Mouse (Mus musculus): ENCODE results near the gene Slc22a7. TPM values are rescaled to one million over a fixed set of nuclear protein-coding genes. Genes with fewer than 3 reads are reported as not detected.

Slc22a7 gene
- polyA plus RNA-seq, 1 experiment from 2014 or later = not detected

GRCm38 (mm10) chr17:46433627-46434026, 4.6 kb downstream of the Slc22a7 start:
- H3K4me1 ChIP-seq = 0 out of 2 replicates have a peak, but pooled peaks cover 11% of the 10 kb centered on the region
- 0 out of 2 replicates have a peak overlapping the region, but pooled peaks have one; percentile 33 for H3K9ac ChIP-seq
- H3K27ac ChIP-seq = no peak overlapping the region
- peak overlapping the region; percentile 21; the same call in 1 of the 2 replicates for H3K4me3 ChIP-seq
- H3K9me3 ChIP-seq = no peaks in the 10 kb centered on the region
- H3K4me2 ChIP-seq (replicated peaks) = peak overlapping the region; percentile 47
- peaks cover 11% of the 10 kb centered on the region; the same call in 1 of the 2 replicates for H3K27me3 ChIP-seq
- WGBS = 7% methylated on average over 17 of the region's 17 CpGs
- H3K36me3 ChIP-seq = no peaks in the 10 kb centered on the region
- no peak for ATAC-seq (ENCODE audit: insufficient number of reproducible peaks, insufficient read depth, low FRiP score, low TSS enrichment)

- H3K36me3 ChIP-seq = no peaks in the 10 kb centered on the region
- H3K4me2 ChIP-seq (replicated peaks) = peak within 1 kb of the TSS; percentile 48
- H3K27me3 ChIP-seq = 0 out of 2 replicates have a peak, but pooled peaks cover 3% of the 10 kb centered on the region
- no peak within 1 kb of the TSS for H3K9ac ChIP-seq
- H3K27ac ChIP-seq = no peak within 1 kb of the TSS
- ATAC-seq (ENCODE audit: insufficient number of reproducible peaks, insufficient read depth, low FRiP score, low TSS enrichment) = no peak
- WGBS = 11% methylated on average over 16 of the region's 18 CpGs
- 0 out of 2 replicates have a peak within 1 kb of the TSS, but pooled peaks have one; percentile 17 for H3K4me3 ChIP-seq
- H3K4me1 ChIP-seq = 0 out of 2 replicates have a peak, but pooled peaks cover 4% of the 10 kb centered on the region
- H3K9me3 ChIP-seq = no peaks in the 10 kb centered on the region
Observed at GRCm38 (mm10) chr17:46428761-46429414, 9.4 kb downstream of the Slc22a7 start, which contains the start of gene Crip3. TSS of gene Crip3 (plus strand) at chr17:46428926.

GRCm38 (mm10) chr17:46426496-46426895, 11.8 kb downstream of the Slc22a7 start:
- no peak overlapping the region for H3K4me2 ChIP-seq (replicated peaks)
- no peaks in the 10 kb centered on the region for H3K4me1 ChIP-seq
- H3K27ac ChIP-seq = no peak overlapping the region
- no peak for ATAC-seq (ENCODE audit: insufficient number of reproducible peaks, insufficient read depth, low FRiP score, low TSS enrichment)
- H3K27me3 ChIP-seq = 0 out of 2 replicates have a peak, but pooled peaks cover 3% of the 10 kb centered on the region
- H3K9me3 ChIP-seq = no peaks in the 10 kb centered on the region
- H3K36me3 ChIP-seq = no peaks in the 10 kb centered on the region
- no peak overlapping the region for H3K9ac ChIP-seq
- H3K4me3 ChIP-seq = no peak overlapping the region

- ATAC-seq (ENCODE audit: insufficient number of reproducible peaks, insufficient read depth, low FRiP score, low TSS enrichment) = no peak
- Histone ChIP-seq H3K4me3 (no peak overlapping the region), H3K4me1 (no peaks in the 10 kb centered on the region), H3K27ac (no peak overlapping the region), H3K9ac (no peak overlapping the region), H3K9me3 (no peaks in the 10 kb centered on the region), H3K36me3 (peaks cover 4% of the 10 kb centered on the region; the same call in 1 of the 2 replicates), H3K27me3 (no peaks in the 10 kb centered on the region), H3K4me2 (replicated peaks) (no peak overlapping the region)
Observed at GRCm38 (mm10) chr17:46419717-46420116, 18.5 kb downstream of the Slc22a7 start.

- no peaks in the 10 kb centered on the region for H3K4me1 ChIP-seq
- no peak overlapping the region for H3K9ac ChIP-seq
- no peak overlapping the region for H3K27ac ChIP-seq
- H3K36me3 ChIP-seq = peaks cover 11% of the 10 kb centered on the region; the same call in 1 of the 2 replicates
- no peaks in the 10 kb centered on the region for H3K27me3 ChIP-seq
- no peaks in the 10 kb centered on the region for H3K9me3 ChIP-seq
- WGBS = 77% methylated on average over 5 of the region's 5 CpGs
- no peak for ATAC-seq (ENCODE audit: insufficient number of reproducible peaks, insufficient read depth, low FRiP score, low TSS enrichment)
- H3K4me3 ChIP-seq = no peak overlapping the region
- no peak overlapping the region for H3K4me2 ChIP-seq (replicated peaks)
Observed at GRCm38 (mm10) chr17:46418628-46419027, 19.6 kb downstream of the Slc22a7 start.

GRCm38 (mm10) chr17:46408478-46408877, 29.8 kb downstream of the Slc22a7 start:
- Histone ChIP-seq H3K27ac (no peak overlapping the region), H3K36me3 (peaks cover 57% of the 10 kb centered on the region), H3K4me1 (no peaks in the 10 kb centered on the region), H3K4me2 (replicated peaks) (no peak overlapping the region), H3K9ac (no peak overlapping the region), H3K4me3 (no peak overlapping the region), H3K9me3 (no peaks in the 10 kb centered on the region), H3K27me3 (no peaks in the 10 kb centered on the region)
- 39% methylated on average over 3 of the region's 3 CpGs for WGBS
- ATAC-seq (ENCODE audit: insufficient number of reproducible peaks, insufficient read depth, low FRiP score, low TSS enrichment) = no peak

- Histone ChIP-seq H3K27ac (no peak overlapping the region), H3K4me1 (no peaks in the 10 kb centered on the region), H3K27me3 (no peaks in the 10 kb centered on the region), H3K4me3 (no peak overlapping the region), H3K36me3 (peaks cover 36% of the 10 kb centered on the region), H3K9ac (no peak overlapping the region), H3K9me3 (no peaks in the 10 kb centered on the region), H3K4me2 (replicated peaks) (no peak overlapping the region)
- WGBS = 87% methylated on average over 1 of the region's 1 CpGs
- ATAC-seq (ENCODE audit: insufficient number of reproducible peaks, insufficient read depth, low FRiP score, low TSS enrichment) = no peak
Observed at GRCm38 (mm10) chr17:46394631-46395030, 43.6 kb downstream of the Slc22a7 start.

GRCm38 (mm10) chr17:46393012-46393411, 45.2 kb downstream of the Slc22a7 start:
- Histone ChIP-seq H3K36me3 (peaks cover 38% of the 10 kb centered on the region), H3K4me2 (replicated peaks) (no peak overlapping the region), H3K27me3 (no peaks in the 10 kb centered on the region), H3K9me3 (no peaks in the 10 kb centered on the region), H3K27ac (no peak overlapping the region), H3K9ac (no peak overlapping the region), H3K4me3 (no peak overlapping the region), H3K4me1 (no peaks in the 10 kb centered on the region)
- ATAC-seq (ENCODE audit: insufficient number of reproducible peaks, insufficient read depth, low FRiP score, low TSS enrichment) = no peak
- WGBS = 35% methylated on average over 2 of the region's 2 CpGs

- no peak for ATAC-seq (ENCODE audit: insufficient number of reproducible peaks, insufficient read depth, low FRiP score, low TSS enrichment)
- Histone ChIP-seq H3K9ac (no peak overlapping the region), H3K27ac (no peak overlapping the region), H3K4me3 (no peak overlapping the region), H3K4me2 (replicated peaks) (no peak overlapping the region), H3K4me1 (peaks cover 14% of the 10 kb centered on the region), H3K9me3 (no peaks in the 10 kb centered on the region), H3K27me3 (no peaks in the 10 kb centered on the region), H3K36me3 (peaks cover 32% of the 10 kb centered on the region)
- 87% methylated on average over 3 of the region's 3 CpGs for WGBS
Observed at GRCm38 (mm10) chr17:46388200-46388599, 50.1 kb downstream of the Slc22a7 start.

- H3K27me3 ChIP-seq = no peaks in the 10 kb centered on the region
- peaks cover 14% of the 10 kb centered on the region for H3K4me1 ChIP-seq
- under 1% methylated on average over 69 of the region's 70 CpGs for WGBS
- peak overlapping the region; percentile 94 for H3K4me3 ChIP-seq
- peak overlapping the region; percentile 76 for H3K4me2 ChIP-seq (replicated peaks)
- no peaks in the 10 kb centered on the region for H3K9me3 ChIP-seq
- peak overlapping the region; percentile 92 for H3K27ac ChIP-seq
- peaks cover 19% of the 10 kb centered on the region for H3K36me3 ChIP-seq
- H3K9ac ChIP-seq = peak overlapping the region; percentile 99
- ATAC-seq (ENCODE audit: insufficient number of reproducible peaks, insufficient read depth, low FRiP score, low TSS enrichment) = no peak; the same call in none of the 2 replicates
Observed at GRCm38 (mm10) chr17:46384061-46384801, 54.0 kb downstream of the Slc22a7 start.

GRCm38 (mm10) chr17:46383294-46384060, 54.8 kb downstream of the Slc22a7 start, which contains the start of gene Zfp318:
TSS of gene Zfp318 (plus strand) at chr17:46383731.
- Histone ChIP-seq H3K27me3 (no peaks in the 10 kb centered on the region), H3K9me3 (no peaks in the 10 kb centered on the region), H3K36me3 (peaks cover 12% of the 10 kb centered on the region), H3K4me2 (replicated peaks) (peak within 1 kb of the TSS; percentile 76), H3K4me3 (peak within 1 kb of the TSS; percentile 94), H3K27ac (peak within 1 kb of the TSS; percentile 92), H3K9ac (peak within 1 kb of the TSS; percentile 99), H3K4me1 (peaks cover 14% of the 10 kb centered on the region)
- ATAC-seq (ENCODE audit: insufficient number of reproducible peaks, insufficient read depth, low FRiP score, low TSS enrichment) = peak; percentile 95
- under 1% methylated on average over 81 of the region's 105 CpGs for WGBS

Measured in embryonic facial prominence, embryonic 12.5 days (tissue).